Mouse (Mus musculus) spleen, adult 2 months (tissue): Measurements from ENCODE around the gene Mycl. TPM values are rescaled to one million over a fixed set of nuclear protein-coding genes. Genes with fewer than 3 reads are reported as not detected.

Experiments used
- DNase-seq, 2 experiments: peaks; one replicate each; pipeline versions ENCODE4 v3.0.0 to v3.0.0-alpha.2; 2012 to 2021; ENCODE audit warnings: low spot score in 2 of 2, low read depth in 1 of 2
- H3K27ac ChIP-seq: fragments of 200-500 bp; 2 replicates; pipeline ENCODE4 v1.5.1; 2012; ENCODE audit warnings: low read length, inconsistent platforms; ENCODE audit not compliant: insufficient read depth
- H3K27me3 ChIP-seq: fragments of 200-500 bp; 2 replicates; pipeline ENCODE4 v1.6.1; 2012; ENCODE audit warnings: mild to moderate bottlenecking, moderate library complexity, low read length, inconsistent platforms; ENCODE audit not compliant: control insufficient read depth, insufficient read depth
- H3K36me3 ChIP-seq: fragments of 200-500 bp; 2 replicates; pipeline ENCODE4 v1.6.1; 2012; ENCODE audit warnings: mild to moderate bottlenecking, low read length, inconsistent platforms; ENCODE audit not compliant: control insufficient read depth, insufficient read depth
- H3K4me1 ChIP-seq: fragments of 200-500 bp; 2 replicates; pipeline ENCODE4 v1.6.1; 2011; ENCODE audit warnings: inconsistent platforms; ENCODE audit not compliant: control insufficient read depth, insufficient read depth, insufficient read length
- H3K4me3 ChIP-seq: fragments of 200-500 bp; 2 replicates; pipeline ENCODE4 v1.5.1; 2011; ENCODE audit warnings: mild to moderate bottlenecking, inconsistent platforms; ENCODE audit not compliant: insufficient read depth, insufficient read length; ENCODE audit errors: extremely low read depth
- CTCF ChIP-seq: fragments of 200-500 bp; IDR thresholded peaks from 2 replicates; pipeline ENCODE4 v1.5.1; 2011; ENCODE audit warnings: mild to moderate bottlenecking, inconsistent platforms; ENCODE audit not compliant: insufficient read depth, insufficient read length, insufficient replicate concordance; ENCODE audit errors: extremely low read depth
- POLR2A ChIP-seq: fragments of 200-500 bp; IDR thresholded peaks from 2 replicates; pipeline ENCODE4 v1.6.1; 2011; ENCODE audit warnings: low read depth, low read length, inconsistent platforms
- WGBS: fragments of 180-500 bp; shearing (Covaris S2); methylation state at CpG from one replicate; pipeline ENCODE4 v1.1.7; 2018; 5-methylcytosine and 5-hydroxymethylcytosine counted together
- polyA plus RNA-seq: library from polyadenylated mRNA; depleted of rRNA; stranded (reverse); fragments of >200 nt; gene quantifications from 2 replicates; pipeline ENCODE4 v1.2.3, GENCODE M21; 2012

Gene Mycl
- polyA plus RNA-seq, 1 experiment: 7.3 TPM

DNA sequence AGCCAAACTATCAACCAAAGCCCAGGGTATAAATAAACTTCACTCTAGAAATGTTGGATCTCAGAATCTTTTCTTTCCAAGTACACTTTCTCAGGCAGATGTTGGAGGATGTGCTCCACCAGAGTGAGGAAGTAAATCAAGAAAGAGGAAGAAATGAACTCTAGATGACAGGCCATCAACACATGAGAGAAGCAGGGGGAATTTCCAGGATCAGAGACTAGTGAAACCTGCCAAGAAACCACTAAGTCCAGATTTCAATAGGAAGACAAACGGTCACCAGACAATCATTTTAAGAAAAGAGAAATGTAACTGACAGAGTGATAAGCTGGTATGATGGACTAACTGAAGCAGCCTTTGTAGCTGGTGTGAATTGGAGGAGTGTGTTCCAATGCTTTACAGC is 4.3 kb upstream of the Mycl start:
- WGBS: 9% methylated on average over 1 of the region's 1 CpGs
- no peak for TF ChIP-seq CTCF
- TF ChIP-seq POLR2A: no peak
- H3K27me3 ChIP-seq: peaks cover 6% of the 10 kb centered on the region
- no peak overlapping the region for H3K27ac ChIP-seq
- no peak overlapping the region for H3K4me3 ChIP-seq
- peaks cover 5% of the 10 kb centered on the region; the same call in 1 of the 2 replicates for H3K4me1 ChIP-seq
- H3K36me3 ChIP-seq: no peaks in the 10 kb centered on the region
- no peak for DNase-seq

DNA sequence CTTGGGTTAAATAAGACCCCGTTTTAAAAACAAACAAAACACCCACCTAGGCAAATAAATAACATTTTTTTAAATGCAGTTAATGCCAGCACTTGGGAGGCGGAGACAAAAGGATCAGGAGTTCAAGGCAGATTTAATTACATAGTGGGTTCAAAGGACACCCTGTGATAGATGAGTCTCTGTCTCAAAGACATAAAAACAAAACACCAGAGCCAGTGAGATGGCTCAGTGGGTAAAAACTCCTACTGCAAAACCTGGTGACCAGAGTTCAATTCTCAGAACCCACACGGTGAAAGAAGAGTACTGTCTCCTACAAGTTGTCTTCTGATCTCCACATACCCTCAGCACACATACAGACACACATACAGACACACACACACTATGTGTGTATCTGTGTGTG is 3.2 kb upstream of the Mycl start:
- WGBS: 82% methylated on average over 3 of the region's 3 CpGs
- Histone ChIP-seq H3K27ac (no peak overlapping the region), H3K4me3 (no peak overlapping the region), H3K27me3 (peaks cover 12% of the 10 kb centered on the region), H3K36me3 (no peaks in the 10 kb centered on the region), H3K4me1 (peaks cover 12% of the 10 kb centered on the region)
- no peak for DNase-seq
- no peak for TF ChIP-seq CTCF
- TF ChIP-seq POLR2A: no peak

DNA sequence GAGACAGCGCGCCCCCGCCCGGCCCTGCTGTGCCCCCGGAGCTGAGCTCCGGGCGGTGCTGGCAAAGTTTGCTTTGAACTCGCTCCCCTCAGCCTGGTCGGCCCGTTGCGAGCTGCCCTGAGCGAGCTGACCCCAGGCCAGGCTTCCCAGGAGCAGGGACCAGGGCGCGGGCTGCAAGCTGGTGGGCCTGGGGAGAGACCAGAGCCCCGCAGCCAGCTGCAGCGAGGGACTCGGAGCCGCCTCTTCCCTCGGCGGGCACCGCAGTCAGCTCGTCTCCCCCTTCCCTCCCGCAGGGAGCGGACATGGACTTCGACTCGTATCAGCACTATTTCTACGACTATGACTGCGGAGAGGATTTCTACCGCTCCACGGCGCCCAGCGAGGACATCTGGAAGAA is 767 bp downstream of the Mycl start:
- TF ChIP-seq POLR2A: no peak
- no peak for TF ChIP-seq CTCF
- no peaks in the 10 kb centered on the region for H3K36me3 ChIP-seq
- WGBS: under 1% methylated on average over 29 of the region's 32 CpGs
- H3K4me3 ChIP-seq: peak overlapping the region; percentile 52
- peaks cover 12% of the 10 kb centered on the region for H3K4me1 ChIP-seq
- H3K27me3 ChIP-seq: peaks cover 15% of the 10 kb centered on the region
- DNase-seq: peak in 1 of 2 experiments; percentile 30
- H3K27ac ChIP-seq: peak overlapping the region; percentile 8; the same call in 1 of the 2 replicates

DNA sequence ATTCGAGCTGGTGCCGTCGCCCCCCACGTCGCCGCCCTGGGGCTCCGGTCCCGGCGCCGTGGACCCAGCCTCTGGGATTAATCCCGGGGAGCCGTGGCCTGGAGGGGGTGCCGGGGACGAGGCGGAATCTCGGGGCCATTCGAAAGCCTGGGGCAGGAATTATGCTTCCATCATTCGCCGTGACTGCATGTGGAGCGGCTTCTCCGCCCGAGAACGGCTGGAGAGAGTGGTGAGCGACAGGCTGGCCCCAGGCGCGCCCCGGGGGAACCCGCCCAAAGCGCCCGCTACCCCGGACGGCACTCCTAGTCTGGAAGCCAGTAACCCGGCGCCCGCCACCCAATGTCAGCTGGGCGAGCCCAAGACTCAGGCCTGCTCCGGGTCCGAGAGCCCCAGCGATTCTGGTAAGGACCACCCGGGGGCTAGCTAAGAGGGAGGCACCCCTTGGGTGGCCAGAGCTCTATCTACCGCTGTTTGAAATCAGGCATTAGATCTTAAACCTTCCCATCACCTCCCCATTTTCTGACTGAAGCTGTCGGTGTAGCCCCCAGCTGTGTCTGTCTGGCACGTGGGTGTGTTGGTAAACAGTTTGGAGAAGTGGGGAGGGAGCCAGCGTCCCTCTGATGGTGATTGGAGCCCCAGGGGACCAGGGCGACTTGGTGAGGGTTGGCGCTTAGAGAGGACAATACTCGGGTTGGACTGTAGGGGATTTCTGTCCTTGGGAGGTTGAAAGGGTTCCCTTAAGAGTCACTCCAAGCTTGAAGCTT is 1.3 kb downstream of the Mycl start:
- peaks cover 15% of the 10 kb centered on the region for H3K27me3 ChIP-seq
- peaks cover 12% of the 10 kb centered on the region for H3K4me1 ChIP-seq
- H3K27ac ChIP-seq: no peak overlapping the region
- H3K4me3 ChIP-seq: peak overlapping the region; percentile 52; the same call in 1 of the 2 replicates
- WGBS: 2% methylated on average over 47 of the region's 47 CpGs
- no peak for DNase-seq
- TF ChIP-seq CTCF (no peak), POLR2A (no peak)
- no peaks in the 10 kb centered on the region for H3K36me3 ChIP-seq

DNA sequence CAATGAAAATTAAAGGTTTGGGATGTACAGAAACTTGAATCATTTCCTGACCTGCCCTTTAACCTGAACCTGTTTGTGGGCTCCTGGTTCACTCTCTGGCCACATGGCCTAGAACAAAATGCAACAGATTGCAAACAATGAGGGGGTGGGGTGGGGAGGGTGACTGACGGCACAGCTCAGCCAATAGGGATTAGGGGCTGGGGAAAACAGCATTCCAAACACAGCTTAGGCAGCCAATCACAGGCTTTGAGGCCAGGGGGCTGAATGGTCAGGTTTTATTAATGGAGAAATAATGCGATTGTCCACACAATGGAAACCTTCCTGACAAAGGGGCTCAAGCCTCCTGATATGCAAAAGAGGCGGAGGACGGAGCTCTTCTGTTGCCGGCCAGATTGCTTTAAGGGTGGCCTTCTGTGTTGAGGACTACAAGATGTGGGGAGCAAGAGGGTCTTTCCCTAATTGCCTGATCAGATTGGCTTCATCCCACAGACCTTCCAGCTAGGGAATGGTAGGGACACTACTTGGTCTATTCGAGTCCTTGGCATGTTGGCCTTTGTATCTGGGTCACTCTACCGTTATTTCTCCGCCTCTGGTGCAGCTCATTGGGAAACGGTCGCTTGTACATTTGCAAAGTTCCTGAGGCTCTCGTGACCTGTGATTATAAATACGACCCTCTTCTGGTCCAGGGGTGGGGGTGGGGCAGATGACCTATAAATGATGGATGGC is 3.2 kb downstream of the Mycl start:
- H3K4me3 ChIP-seq: no peak overlapping the region
- no peak for TF ChIP-seq CTCF
- no peak for TF ChIP-seq POLR2A

DNA sequence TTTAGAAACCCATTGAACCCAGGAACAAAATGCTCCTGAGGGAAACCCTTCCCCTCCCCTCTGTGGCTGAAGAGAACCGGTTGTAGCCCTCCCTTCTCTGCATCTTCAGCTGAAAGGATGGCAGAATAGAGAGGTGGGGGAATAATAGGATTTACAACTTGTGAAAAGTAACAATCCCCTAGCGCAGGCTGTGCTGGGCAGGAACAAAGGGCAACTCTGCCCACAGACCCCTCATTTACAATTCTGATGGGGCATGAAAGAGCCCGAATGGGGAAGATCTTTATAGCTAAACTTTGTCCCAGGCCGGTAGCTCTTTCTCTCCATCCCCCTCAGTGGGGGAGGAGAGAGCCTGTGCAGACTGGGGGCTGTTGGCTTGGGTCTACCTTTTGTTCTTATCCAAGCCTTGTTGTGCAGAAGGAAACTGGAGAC is 3.8 kb downstream of the Mycl start:
- DNase-seq: no peak
- H3K27ac ChIP-seq: no peak overlapping the region
- no peak overlapping the region for H3K4me3 ChIP-seq
- H3K4me1 ChIP-seq: peaks cover 12% of the 10 kb centered on the region
- H3K36me3 ChIP-seq: no peaks in the 10 kb centered on the region
- peaks cover 15% of the 10 kb centered on the region for H3K27me3 ChIP-seq
- TF ChIP-seq CTCF (no peak), POLR2A (no peak)
- 55% methylated on average over 4 of the region's 4 CpGs for WGBS

More for the DNA sequence above, 3.2 kb downstream of the Mycl start:
- peaks cover 12% of the 10 kb centered on the region for H3K4me1 ChIP-seq
- no peaks in the 10 kb centered on the region for H3K36me3 ChIP-seq
- H3K27me3 ChIP-seq: peaks cover 15% of the 10 kb centered on the region
- DNase-seq: no peak
- no peak overlapping the region for H3K27ac ChIP-seq
- WGBS: 69% methylated on average over 12 of the region's 12 CpGs
